Mouse (Mus musculus): ENCODE measurements around the gene Ccdc170.

Gene Ccdc170

DNA sequence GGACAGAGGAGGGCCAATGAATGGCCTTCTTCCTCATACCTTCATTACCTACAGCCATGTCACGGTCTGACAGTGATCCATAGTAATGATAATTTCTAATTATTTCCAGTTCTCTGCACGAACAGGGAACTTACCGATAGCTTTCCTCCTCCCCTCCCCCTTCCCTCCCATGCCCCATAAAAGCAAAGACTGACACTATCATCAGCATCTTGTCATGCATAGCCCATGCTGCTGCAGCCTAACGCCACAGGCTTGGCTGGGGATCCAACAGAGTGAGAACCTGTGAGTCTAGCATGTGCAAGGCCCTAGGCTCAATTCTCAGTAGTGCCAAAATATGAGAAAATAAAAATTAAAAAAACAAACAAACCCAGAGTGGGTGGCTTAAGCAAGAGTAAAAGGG lies 40.8 kb downstream of the Ccdc170 start:
- no peak for DNase-seq

DNA sequence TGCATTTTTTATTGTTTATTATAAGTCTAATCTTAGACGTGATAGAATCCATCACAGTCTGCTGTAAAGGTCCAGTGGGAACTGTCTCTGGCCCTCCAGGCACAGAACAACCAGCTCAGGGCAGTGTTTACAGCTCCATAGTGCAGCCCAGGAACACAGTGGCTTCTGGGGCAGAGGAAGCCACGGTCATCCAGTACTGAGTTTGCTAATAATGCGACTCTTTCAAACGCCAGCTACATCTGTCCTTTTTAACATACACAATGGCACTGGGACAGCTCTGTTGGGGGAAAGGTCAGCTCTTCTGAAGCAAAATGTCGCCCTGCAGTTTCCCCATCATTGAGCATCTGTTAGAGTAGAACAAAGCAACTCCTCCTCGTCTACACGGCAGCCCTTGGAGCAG lies 45.7 kb downstream of the Ccdc170 start:
- DNase-seq = no peak

DNA sequence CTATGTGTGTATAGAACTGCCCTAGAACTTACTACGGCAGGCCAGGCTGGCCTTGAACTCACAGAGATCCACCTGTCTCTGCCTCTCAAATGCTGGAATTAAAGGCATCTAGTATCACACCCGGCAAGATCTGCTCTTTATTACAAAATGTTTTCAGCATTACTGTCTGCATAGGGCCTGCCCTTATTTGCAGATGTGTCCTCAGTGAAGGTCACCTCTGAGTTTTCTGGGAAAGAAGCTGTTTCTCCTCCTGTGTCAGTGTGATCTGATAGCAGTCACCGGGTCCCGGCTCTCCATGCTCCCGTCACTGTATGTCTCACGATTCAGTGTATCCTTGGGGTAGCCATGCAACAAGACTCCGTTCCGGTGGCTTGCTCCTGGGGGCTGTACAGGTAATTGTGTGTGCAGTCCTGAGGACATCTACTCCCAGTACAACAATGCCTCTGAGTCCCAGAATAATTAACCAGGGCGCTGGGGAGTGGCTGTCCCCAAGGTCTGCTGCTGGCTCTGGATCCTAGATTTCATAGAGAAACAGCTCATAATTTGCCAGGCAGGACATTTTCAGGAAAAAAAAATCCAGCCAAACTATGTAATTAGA lies 48.4 kb downstream of the Ccdc170 start:
- no peak for DNase-seq

- no peak for DNase-seq
Measured at GRCm38 (mm10) chr10:4531933-4532332, 49.6 kb downstream of the Ccdc170 start.

DNA sequence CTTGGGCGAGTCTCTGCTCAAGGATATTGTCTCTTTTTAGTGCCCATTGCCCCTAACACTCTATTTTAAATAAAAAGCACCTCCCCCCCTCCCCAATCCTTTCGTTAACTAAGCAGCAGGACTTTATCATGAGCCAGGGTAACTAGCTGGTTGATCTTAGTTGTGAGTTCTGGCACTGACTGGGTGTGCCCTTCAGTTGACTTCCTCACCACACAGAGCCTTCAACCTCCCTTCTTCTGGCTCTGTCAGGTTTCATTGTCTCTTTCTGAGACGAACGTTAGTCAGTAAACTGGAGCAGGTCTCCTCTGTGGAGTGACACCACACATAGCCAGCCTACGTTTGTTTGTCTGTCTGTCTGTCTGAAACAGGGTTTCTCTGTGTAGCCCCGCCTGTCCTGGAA lies 50.4 kb downstream of the Ccdc170 start:
- no peak for DNase-seq

DNA sequence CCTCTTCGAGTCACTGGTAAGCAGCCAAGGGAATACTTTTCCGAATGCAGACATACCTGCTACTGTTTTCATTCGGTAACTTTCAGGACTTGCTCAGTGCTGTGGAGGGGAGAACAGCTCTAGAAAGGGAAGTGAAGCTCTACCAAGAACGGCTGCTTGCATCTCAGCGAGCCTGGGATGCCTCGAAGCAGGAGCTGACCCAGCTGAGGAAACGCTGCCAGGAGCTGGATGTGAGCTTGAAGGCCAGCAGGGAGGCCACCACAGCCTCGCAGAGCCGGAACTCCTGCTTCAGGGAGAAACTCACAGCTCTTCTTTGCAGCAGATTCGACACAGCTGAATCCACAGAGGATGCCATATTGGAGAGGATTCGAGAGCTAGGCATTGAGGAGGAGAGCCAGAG lies 51.6 kb downstream of the Ccdc170 start:
- DNase-seq = no peak

- peak; percentile 39 to 45 for DNase-seq
Measured at GRCm38 (mm10) chr10:4545550-4545949, 63.2 kb downstream of the Ccdc170 start.

DNA sequence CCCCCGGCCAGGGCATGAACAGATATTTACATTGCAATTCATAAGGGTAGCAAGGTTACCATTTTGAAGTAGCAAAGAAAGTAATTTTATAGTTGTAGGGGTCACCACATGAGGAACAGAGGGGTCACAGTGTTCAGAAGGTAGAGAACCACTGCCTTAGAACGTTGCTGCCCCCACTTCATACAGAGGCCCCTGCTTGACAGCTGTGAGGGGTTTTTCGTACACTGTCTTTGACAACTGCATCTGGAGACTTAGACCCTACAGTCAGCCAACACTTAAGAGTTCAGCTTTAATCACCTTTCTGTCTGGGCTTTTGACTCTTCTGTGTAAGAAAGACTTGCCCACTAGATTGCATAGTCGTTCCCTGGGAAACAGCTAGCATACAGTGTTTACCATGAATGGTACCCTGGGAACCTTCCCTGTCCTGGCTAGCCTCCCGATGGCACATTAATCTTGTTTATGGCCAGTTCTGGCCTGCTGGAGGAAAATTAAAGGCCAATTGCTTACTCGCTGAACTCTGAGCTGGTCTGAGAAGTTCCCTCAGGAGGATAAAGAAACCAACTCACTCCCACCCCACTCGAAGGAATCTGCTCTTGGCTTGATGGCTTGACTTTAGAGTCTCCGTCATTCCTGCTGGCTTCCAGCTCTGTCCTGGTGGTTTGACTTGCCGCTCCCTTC lies 71.3 kb downstream of the Ccdc170 start:
- no peak for DNase-seq

DNA sequence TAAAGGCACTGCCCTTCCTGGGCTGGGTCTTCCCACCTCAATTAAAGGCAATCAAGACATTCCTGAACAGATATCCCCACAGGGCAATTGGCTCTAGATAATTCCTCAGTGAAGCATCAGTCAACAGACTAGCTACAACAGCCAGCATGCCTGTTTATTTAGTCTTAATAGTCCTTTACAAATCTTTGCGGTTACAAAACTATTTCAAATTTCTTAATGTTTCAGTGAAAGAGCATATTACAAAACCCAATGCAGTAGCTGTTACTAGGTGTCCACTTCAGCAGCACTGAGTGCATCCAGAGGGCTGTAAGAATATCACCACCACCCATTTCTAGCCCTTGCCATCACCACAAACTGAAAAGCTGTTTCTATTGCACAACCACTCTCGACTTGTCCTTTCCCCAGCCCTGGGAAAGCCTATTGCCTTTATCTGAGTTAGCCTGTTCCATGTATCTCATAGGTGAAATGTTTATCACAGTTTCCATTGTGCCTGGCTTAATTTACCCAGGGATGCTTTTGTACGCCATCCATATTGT lies 74.6 kb downstream of the Ccdc170 start:
- no peak for DNase-seq

DNA sequence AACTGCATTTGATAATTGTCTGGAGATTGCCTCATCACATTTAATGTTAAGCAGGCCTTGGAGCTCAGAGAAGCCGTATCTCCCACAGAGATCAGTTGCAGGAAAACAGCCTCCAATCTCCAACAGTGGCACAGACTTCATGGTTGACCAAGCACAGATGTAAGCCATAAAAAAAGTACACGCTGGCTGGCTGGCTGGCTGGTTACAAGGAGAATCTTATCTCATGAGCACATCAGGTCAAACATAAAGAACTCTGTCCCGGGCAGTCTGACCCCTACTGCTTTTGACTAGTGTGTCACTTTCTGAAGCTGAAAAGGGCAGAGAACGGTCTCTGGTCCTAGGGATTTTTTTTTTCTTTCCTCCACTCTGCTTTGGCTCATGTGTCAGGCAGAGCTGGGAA lies 76.8 kb downstream of the Ccdc170 start:
- no peak for DNase-seq

DNA sequence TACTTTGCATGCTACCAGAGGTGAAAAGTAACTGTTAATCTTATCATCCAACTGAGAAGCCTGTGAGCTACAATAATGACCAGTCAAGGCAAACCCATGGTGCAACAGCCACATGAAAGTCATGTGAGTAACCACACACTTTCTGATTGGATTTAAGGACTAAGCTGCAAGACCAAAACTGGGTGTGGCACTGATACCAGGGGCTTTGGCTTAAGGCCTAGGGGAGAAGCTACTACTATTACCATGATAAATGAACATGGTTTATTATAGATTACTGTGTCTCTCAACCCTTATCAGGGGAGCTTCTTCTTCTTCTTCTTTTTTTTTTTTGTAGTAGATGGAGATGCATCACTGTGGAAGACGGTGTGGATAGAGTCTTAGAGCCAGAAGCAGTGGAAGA lies 82.8 kb downstream of the Ccdc170 start:
- DNase-seq = no peak

DNA sequence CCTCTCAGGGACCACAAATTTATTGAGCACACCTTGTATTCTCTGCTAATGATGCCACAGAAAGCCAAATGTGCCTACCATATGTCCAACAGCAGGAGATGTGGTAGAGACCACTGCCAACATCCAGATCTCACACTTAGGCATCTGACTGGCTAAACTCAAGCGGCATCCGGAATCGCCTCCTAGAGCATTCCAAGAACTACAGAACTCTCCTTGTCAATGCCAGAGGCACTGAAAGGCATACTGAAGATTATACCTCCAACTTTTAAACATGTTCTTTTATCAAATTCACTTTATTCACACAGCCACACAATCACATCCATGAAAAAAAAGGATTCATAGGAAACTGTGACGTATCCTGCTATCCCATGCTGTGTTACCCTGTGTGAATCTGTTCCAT lies 88.5 kb downstream of the Ccdc170 start:
- no peak for DNase-seq

- DNase-seq = no peak
Measured at GRCm38 (mm10) chr10:4571304-4571703, 89.0 kb downstream of the Ccdc170 start.

DNA sequence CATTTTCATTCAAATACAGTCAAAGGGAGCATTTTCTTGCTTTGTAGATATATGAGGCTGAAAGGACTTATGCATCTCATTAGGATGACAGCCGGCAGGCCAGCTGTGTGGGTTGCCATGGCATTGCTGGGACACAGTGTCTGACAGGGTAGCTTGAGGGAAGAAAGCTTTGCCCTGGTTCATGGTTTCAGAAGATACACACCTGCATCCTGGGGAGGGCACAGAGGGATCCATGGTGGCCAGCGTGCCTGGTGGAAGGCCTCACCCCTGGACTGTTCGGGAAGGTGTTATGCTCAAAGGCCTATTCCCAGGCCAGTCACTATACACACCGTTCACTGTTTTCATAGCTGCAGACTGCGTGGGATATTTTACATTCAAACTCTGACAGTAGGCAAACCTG lies 99.6 kb downstream of the Ccdc170 start:
- DNase-seq = no peak

DNA sequence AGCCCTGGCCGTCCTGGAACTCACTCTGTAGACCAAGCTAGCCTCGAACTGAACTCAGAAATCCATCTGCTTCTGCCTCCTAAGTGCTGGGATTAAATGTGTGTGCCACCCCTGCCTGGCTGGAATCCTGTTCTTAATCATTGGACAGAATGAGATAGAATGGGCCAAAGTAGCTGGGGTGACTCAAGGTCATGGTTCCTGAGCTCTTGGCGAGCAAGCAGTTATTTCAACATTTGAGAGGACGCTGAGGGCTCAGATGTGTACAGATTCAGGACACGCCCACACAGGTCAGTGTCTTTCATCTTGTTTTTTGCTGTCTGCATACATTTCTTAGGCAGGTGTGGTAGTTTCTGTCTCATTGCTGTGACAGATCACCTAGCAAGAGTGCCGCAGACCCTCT lies 104.4 kb downstream of the Ccdc170 start:
- DNase-seq = no peak

- DNase-seq = no peak
Measured at GRCm38 (mm10) chr10:4589576-4589975, 107.3 kb downstream of the Ccdc170 start.

DNA sequence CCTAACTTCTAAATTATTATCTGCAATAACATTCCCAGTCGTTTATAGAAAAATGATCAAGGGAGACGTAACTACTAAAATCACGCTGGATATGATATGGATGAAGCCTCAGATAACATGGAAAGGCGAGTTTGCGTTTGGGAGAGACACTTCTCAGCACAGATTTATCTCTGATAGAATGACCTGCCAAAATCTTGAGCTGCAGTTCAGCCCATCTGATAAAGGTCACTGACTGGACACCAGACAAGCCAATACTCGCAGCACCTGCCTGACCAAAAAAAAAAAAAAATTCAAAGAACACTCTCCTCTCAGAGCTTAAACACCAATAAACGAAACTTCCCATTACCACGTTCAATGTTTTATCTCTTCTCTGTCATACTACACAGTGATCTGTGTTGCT lies 108.7 kb downstream of the Ccdc170 start:
- no peak for DNase-seq

GRCm38 (mm10) chr10:4593828-4594227 lies 111.5 kb downstream of the Ccdc170 start:
- peak; percentile 36 to 42 for DNase-seq

- DNase-seq = no peak
Measured at GRCm38 (mm10) chr10:4597211-4597610, 114.9 kb downstream of the Ccdc170 start.

- DNase-seq = peak; percentile 65 to 68
Measured at GRCm38 (mm10) chr10:4598244-4598842, 116.0 kb downstream of the Ccdc170 start.

GRCm38 (mm10) chr10:4598916-4599315 lies 116.6 kb downstream of the Ccdc170 start:
- DNase-seq = no peak

GRCm38 (mm10) chr10:4599591-4599990 lies 117.3 kb downstream of the Ccdc170 start:
- no peak for DNase-seq

DNA sequence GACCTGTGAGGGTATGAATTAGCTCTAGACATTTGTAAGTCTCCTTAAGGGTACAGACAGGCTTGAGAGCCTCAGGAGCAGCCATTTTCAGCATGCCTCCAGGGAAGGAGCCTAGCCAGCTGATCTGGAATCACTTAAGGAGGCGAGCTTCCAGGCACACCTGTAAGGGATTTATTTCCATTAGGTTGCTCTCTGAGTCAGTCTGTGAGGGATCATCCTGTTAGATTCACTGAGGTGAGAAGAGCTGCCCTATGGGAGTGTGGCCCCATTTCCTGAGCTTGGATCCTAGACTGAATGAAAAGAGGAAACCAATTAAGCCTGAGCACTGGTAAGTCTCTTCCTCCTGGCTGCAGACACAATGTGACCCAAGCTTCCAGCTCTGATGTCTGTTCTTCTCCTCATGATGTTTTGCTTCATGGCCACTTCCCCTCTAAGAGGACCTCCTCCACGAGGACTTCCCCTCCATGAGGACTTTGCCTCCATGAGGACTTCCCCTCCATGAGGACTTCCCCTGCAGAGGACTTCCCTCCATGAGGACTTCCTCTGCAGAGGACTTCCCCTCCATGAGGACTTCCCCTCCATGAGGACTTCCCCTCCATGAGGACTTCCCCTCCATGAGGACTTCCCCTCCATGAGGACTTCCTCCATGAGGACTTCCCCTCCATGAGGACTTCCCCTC lies 118.6 kb downstream of the Ccdc170 start:
- peak; percentile 11 to 38 for DNase-seq

- DNase-seq = peak; percentile 28 to 39
Measured at GRCm38 (mm10) chr10:4601612-4602011, 119.3 kb downstream of the Ccdc170 start.
